Mouse (Mus musculus): Measurements from ENCODE around the gene Rnf114. TPM values are rescaled to one million over a fixed set of nuclear protein-coding genes. Genes with fewer than 3 reads are reported as not detected.

Rnf114 gene
- polyA plus RNA-seq, 1 experiment from 2014 or later, result 65.3 TPM

DNA sequence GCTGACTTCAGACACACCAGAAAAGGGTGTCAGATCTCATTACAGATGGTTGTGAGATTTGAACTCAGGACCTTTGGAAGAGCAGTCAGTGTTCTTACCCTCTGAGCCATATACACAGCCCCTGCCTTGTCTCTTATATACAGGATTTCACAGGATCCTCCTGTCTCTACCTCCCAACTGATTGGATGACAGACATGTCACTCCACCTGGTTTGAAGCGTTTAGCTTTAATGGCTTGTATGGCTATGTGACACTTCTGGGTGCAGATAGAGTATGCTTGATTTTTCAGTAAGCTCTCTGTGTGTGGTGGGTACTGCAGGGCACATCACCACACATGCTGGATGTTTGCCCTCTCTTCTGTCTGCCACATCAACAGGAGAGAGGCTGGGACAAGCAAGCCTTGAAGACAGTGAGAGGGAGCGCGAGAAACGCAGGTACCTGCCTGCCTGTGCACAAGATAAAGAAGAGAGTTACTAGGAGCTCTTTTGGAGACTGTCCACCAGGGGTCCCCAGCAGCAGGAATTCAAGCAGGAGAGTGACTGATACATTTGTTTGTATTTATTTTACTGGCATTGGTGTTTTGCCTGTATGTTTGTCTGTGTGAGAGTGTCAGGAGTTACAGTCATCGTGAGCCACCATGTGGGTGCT lies 27.3 kb downstream of the Rnf114 start:
- Histone ChIP-seq H3K4me2 (ENCODE audit: low read depth, low read length) (no peak overlapping the region), H3K27ac (replicated peaks; ENCODE audit: low read depth, low read length) (no peak overlapping the region), H3K9me3 (ENCODE audit: control insufficient read depth, low read length) (no peaks in the 10 kb centered on the region), H3K4me3 (ENCODE audit: low read depth, low read length) (no peak overlapping the region), H3K4me1 (ENCODE audit: control insufficient read depth, insufficient read depth, low read length) (no peaks in the 10 kb centered on the region), H3K36me3 (ENCODE audit: control insufficient read depth, insufficient read depth, low read length) (peaks cover 42% of the 10 kb centered on the region), H3K9ac (ENCODE audit: low read depth, low read length) (no peak overlapping the region), H3K27me3 (replicated peaks; ENCODE audit: control insufficient read depth, insufficient read depth, low read length) (no peaks in the 10 kb centered on the region)
- no peak for DNase-seq (ENCODE audit: low spot score)
- 76% methylated on average over 5 of the region's 5 CpGs for WGBS
- ATAC-seq (ENCODE audit: low read depth), result no peak

DNA sequence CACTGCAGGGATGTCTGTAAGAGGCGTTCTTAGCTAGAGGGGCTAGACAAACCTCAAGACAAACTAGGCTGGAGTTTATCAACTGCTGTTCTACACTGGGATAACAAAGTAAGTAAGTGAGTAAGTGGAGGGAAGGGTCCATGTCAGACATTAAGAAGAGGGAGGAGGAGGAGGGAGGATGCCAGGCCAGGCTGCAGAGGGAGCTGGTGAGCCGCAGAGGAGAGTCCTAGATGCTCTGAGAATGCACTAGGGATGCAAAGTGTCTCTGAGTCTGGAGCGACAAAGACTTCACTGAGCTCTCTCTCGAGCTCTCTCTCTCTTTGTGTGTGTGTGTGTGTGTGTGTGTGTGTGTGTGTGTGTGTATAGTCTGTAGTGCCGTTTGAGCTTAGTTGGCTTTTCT lies 35.8 kb downstream of the Rnf114 start:
- Histone ChIP-seq H3K27me3 (replicated peaks; ENCODE audit: control insufficient read depth, insufficient read depth, low read length) (no peaks in the 10 kb centered on the region), H3K4me3 (ENCODE audit: low read depth, low read length) (no peak overlapping the region), H3K36me3 (ENCODE audit: control insufficient read depth, insufficient read depth, low read length) (no peaks in the 10 kb centered on the region), H3K9me3 (ENCODE audit: control insufficient read depth, low read length) (no peaks in the 10 kb centered on the region), H3K9ac (ENCODE audit: low read depth, low read length) (no peak overlapping the region), H3K4me1 (ENCODE audit: control insufficient read depth, insufficient read depth, low read length) (no peaks in the 10 kb centered on the region), H3K4me2 (ENCODE audit: low read depth, low read length) (no peak overlapping the region), H3K27ac (replicated peaks; ENCODE audit: low read depth, low read length) (no peak overlapping the region)
- WGBS, result 11% methylated on average over 5 of the region's 5 CpGs
- ATAC-seq (ENCODE audit: low read depth), result no peak
- peak; percentile 16 for DNase-seq (ENCODE audit: low spot score)

DNA sequence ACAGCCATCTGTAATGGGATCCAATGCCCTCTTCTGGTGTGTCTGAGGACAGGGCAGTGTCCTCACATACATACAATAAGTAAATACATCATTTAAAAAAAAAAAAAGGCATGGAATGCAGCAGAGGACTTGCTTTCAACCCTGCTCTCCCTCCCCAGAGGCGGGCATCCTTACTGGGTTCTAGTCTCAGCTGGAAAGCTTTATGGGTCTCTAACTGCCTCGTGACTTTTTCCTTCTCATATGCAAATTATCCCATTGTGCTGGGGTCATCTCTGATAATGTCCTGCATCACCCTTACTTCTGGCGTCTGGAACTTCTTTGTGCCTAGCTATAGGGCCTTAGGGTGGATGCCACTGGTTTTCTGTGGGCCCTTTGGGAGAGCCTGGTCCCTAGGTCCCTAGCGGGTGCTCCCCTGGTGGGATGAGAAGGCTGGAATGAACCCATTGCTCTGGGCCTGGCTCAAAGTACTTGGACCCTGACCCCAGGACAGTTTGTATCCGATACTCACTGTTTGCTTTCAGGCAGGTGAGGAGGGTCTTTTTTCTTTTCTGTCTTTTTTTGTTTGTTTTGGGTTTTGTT lies 37.6 kb downstream of the Rnf114 start:
- H3K4me2 ChIP-seq (ENCODE audit: low read depth, low read length), result no peak overlapping the region
- DNase-seq (ENCODE audit: low spot score) (no peak), ATAC-seq (ENCODE audit: low read depth) (no peak)
- H3K27ac ChIP-seq (replicated peaks; ENCODE audit: low read depth, low read length), result no peak overlapping the region
- H3K9ac ChIP-seq (ENCODE audit: low read depth, low read length), result no peak overlapping the region
- WGBS, result 51% methylated on average over 5 of the region's 5 CpGs
- H3K4me3 ChIP-seq (ENCODE audit: low read depth, low read length), result no peak overlapping the region
- H3K36me3 ChIP-seq (ENCODE audit: control insufficient read depth, insufficient read depth, low read length), result no peaks in the 10 kb centered on the region
- H3K9me3 ChIP-seq (ENCODE audit: control insufficient read depth, low read length), result no peaks in the 10 kb centered on the region
- H3K27me3 ChIP-seq (replicated peaks; ENCODE audit: control insufficient read depth, insufficient read depth, low read length), result no peaks in the 10 kb centered on the region
- no peaks in the 10 kb centered on the region for H3K4me1 ChIP-seq (ENCODE audit: control insufficient read depth, insufficient read depth, low read length)

DNA sequence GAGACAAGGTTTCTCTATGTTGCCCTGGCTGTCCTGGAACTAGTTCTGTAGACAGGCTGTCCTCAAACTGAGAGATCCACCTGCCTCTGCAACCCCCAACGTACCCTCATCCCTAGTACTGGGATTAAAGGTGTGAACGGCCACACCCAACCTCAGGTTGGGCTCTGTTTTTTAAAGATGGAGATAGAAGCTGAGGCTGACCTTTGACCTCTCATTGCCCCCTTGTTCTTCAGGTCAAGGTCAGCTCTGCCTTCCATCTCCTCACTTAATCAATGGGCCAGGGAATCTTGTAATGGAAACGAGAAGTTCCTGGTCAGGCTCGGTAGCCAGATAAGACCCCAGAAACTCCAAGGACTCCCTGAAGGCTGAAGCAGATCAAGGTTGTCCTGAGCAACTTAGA lies 38.1 kb downstream of the Rnf114 start:
- H3K4me2 ChIP-seq (ENCODE audit: low read depth, low read length), result no peak overlapping the region
- no peak overlapping the region for H3K4me3 ChIP-seq (ENCODE audit: low read depth, low read length)
- H3K27me3 ChIP-seq (replicated peaks; ENCODE audit: control insufficient read depth, insufficient read depth, low read length), result no peaks in the 10 kb centered on the region
- no peak overlapping the region for H3K27ac ChIP-seq (replicated peaks; ENCODE audit: low read depth, low read length)
- DNase-seq (ENCODE audit: low spot score) (no peak), ATAC-seq (ENCODE audit: low read depth) (no peak)
- H3K9me3 ChIP-seq (ENCODE audit: control insufficient read depth, low read length), result no peaks in the 10 kb centered on the region
- no peaks in the 10 kb centered on the region for H3K4me1 ChIP-seq (ENCODE audit: control insufficient read depth, insufficient read depth, low read length)
- WGBS, result 75% methylated on average over 4 of the region's 4 CpGs
- H3K36me3 ChIP-seq (ENCODE audit: control insufficient read depth, insufficient read depth, low read length), result no peaks in the 10 kb centered on the region
- no peak overlapping the region for H3K9ac ChIP-seq (ENCODE audit: low read depth, low read length)

DNA sequence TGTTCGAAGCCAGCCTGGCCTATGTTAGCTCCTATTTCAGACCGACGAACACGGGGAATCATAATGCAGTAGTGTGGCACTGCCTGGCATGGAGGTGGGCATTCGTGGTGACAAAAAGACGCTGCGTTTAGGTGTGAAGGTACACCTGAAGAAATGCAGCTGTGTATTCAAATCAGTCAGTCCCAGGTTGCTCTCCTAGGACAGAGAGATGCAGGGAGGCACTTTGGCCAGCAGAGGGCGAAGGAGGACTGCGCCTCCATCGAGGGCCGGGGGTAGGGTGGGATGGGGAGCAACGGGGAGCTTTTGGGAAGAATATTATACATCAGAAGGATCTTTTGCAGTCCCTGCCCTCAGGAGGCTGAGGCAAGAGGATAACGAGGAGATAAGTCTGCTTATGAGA lies 39.7 kb downstream of the Rnf114 start:
- peak; percentile 16 for DNase-seq (ENCODE audit: low spot score)
- Histone ChIP-seq H3K36me3 (ENCODE audit: control insufficient read depth, insufficient read depth, low read length) (no peaks in the 10 kb centered on the region), H3K4me3 (ENCODE audit: low read depth, low read length) (no peak overlapping the region), H3K27me3 (replicated peaks; ENCODE audit: control insufficient read depth, insufficient read depth, low read length) (peaks cover 10% of the 10 kb centered on the region), H3K9me3 (ENCODE audit: control insufficient read depth, low read length) (no peaks in the 10 kb centered on the region), H3K4me1 (ENCODE audit: control insufficient read depth, insufficient read depth, low read length) (no peaks in the 10 kb centered on the region), H3K9ac (ENCODE audit: low read depth, low read length) (no peak overlapping the region), H3K4me2 (ENCODE audit: low read depth, low read length) (no peak overlapping the region; the same call in 1 of the 2 replicates), H3K27ac (replicated peaks; ENCODE audit: low read depth, low read length) (no peak overlapping the region)
- WGBS, result 18% methylated on average over 13 of the region's 13 CpGs
- ATAC-seq (ENCODE audit: low read depth), result 0 out of 2 replicates have a peak, but pooled peaks have one; percentile 35

DNA sequence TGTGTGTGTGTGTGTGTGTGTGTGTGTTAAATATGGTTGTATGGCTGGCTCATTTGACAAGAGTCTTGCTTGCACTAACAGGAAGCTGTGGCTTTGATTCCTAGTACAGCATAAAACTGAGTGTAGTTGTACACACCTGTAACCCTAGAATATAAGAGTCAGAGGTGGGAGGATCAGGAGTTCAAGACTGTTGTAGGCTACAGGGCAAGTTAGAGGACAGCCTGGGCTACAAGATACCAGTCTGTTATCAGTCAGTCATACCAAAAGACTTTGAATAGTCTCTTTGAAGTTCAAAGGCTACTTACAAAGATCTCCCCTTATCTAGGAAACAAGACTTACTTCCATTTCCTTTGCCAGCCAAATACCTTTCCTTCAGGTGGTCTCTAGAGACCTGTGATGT lies 41.4 kb downstream of the Rnf114 start:
- no peak for DNase-seq (ENCODE audit: low spot score)
- no peaks in the 10 kb centered on the region for H3K4me1 ChIP-seq (ENCODE audit: control insufficient read depth, insufficient read depth, low read length)
- H3K4me3 ChIP-seq (ENCODE audit: low read depth, low read length), result no peak overlapping the region
- H3K4me2 ChIP-seq (ENCODE audit: low read depth, low read length), result no peak overlapping the region
- no peak for ATAC-seq (ENCODE audit: low read depth)
- H3K9ac ChIP-seq (ENCODE audit: low read depth, low read length), result no peak overlapping the region
- H3K27me3 ChIP-seq (replicated peaks; ENCODE audit: control insufficient read depth, insufficient read depth, low read length), result peaks cover 16% of the 10 kb centered on the region
- H3K36me3 ChIP-seq (ENCODE audit: control insufficient read depth, insufficient read depth, low read length), result peaks cover 2% of the 10 kb centered on the region; the same call in 1 of the 2 replicates
- H3K9me3 ChIP-seq (ENCODE audit: control insufficient read depth, low read length), result no peaks in the 10 kb centered on the region
- no peak overlapping the region for H3K27ac ChIP-seq (replicated peaks; ENCODE audit: low read depth, low read length)

DNA sequence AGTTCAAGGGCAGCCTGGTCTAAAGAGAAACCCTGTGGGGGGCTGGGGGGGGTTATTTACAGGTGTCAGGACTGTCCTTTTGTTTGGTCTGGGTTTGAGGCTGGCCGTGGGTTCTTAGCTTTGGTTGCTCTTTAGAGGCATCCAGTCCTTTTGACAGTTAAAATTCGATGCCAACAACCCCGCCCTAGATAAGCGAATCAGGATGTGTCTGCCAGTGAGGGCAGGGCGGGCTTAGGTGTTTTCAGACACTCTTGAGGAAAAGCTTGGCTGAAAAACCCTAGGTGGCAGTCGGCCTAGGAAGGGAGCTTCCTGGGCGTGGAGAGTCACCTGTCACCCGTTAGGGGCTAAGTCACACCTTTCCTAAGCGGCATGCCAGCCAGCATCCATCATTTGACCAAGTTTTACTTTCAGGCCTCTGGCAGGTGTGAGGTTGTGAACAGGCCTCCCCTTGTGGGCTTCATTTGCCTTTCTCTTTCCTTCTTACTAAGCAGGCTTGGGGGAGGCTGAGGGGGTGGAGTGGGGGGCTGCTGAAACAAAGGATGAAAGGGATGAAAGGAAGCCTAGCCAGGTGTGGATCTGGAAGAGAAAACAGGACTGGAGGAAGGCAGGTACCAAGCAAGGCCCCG lies 44.0 kb downstream of the Rnf114 start:
- no peak overlapping the region for H3K4me2 ChIP-seq (ENCODE audit: low read depth, low read length)
- H3K27me3 ChIP-seq (replicated peaks; ENCODE audit: control insufficient read depth, insufficient read depth, low read length), result peaks cover 16% of the 10 kb centered on the region
- H3K9me3 ChIP-seq (ENCODE audit: control insufficient read depth, low read length), result no peaks in the 10 kb centered on the region
- no peak for DNase-seq (ENCODE audit: low spot score)
- H3K4me1 ChIP-seq (ENCODE audit: control insufficient read depth, insufficient read depth, low read length), result peaks cover 8% of the 10 kb centered on the region
- no peak overlapping the region for H3K4me3 ChIP-seq (ENCODE audit: low read depth, low read length)
- H3K36me3 ChIP-seq (ENCODE audit: control insufficient read depth, insufficient read depth, low read length), result peaks cover 23% of the 10 kb centered on the region
- ATAC-seq (ENCODE audit: low read depth), result no peak
- H3K9ac ChIP-seq (ENCODE audit: low read depth, low read length), result 0 out of 2 replicates have a peak overlapping the region, but pooled peaks have one; percentile 2
- no peak overlapping the region for H3K27ac ChIP-seq (replicated peaks; ENCODE audit: low read depth, low read length)
- WGBS, result 46% methylated on average over 10 of the region's 10 CpGs

DNA sequence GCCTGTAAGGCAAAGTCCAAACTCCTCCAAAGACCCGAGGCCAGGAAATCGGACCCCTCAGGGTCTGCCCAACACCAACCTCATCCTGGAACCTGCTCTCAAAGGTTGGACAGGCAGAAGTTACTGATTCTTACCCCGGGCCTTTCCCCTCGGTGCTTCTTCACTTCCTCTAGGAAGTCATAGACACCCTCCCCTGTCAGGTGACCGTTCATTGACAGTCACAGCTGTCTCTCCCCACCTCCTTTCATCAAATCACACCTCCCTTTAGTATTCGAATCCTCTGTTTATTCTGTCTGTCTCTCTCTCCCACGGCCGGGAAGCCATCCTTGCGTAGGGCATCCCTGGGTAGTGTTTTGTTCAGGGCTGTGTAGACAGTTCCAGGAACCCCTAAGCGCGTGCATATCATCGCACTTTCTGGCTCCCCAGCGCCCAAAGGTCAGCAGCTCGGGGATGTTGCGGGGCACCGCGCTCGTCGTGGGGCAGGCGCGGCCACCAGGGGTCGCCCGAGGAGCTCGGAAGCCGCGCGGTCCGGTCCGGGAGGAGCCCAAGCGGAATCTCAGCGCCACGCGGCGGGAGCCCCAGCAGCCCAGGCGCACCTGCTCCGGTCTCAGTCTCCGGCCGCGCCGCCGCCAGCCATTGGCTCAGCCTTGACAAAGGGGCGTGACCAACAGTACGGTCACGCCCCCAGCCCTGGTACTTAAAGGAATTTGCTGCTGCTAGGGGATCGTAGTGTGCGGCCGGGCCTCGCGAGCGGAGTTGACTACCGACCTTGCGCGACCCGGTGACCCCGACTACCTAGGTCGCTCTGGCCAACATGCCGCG lies 45.2 kb downstream of the Rnf114 start, which contains the start of gene Snai1:
TSS of gene Snai1 (plus strand) at position 720 of the 822 bp plus-strand sequence.
- H3K4me2 ChIP-seq (ENCODE audit: low read depth, low read length), result peak within 1 kb of the TSS; percentile 89
- 2% methylated on average over 42 of the region's 58 CpGs for WGBS
- H3K9me3 ChIP-seq (ENCODE audit: control insufficient read depth, low read length), result no peaks in the 10 kb centered on the region
- peaks cover 16% of the 10 kb centered on the region for H3K27me3 ChIP-seq (replicated peaks; ENCODE audit: control insufficient read depth, insufficient read depth, low read length)
- H3K4me1 ChIP-seq (ENCODE audit: control insufficient read depth, insufficient read depth, low read length), result peaks cover 20% of the 10 kb centered on the region
- H3K4me3 ChIP-seq (ENCODE audit: low read depth, low read length), result peak within 1 kb of the TSS; percentile 77
- peaks cover 34% of the 10 kb centered on the region for H3K36me3 ChIP-seq (ENCODE audit: control insufficient read depth, insufficient read depth, low read length)
- DNase-seq (ENCODE audit: low spot score) (peak; percentile 99), ATAC-seq (ENCODE audit: low read depth) (peak; percentile 97)
- H3K27ac ChIP-seq (replicated peaks; ENCODE audit: low read depth, low read length), result peak within 1 kb of the TSS; percentile 95
- peak within 1 kb of the TSS; percentile 77 for H3K9ac ChIP-seq (ENCODE audit: low read depth, low read length)
